Mouse (Mus musculus) adipose tissue, adult 10 weeks (tissue): ENCODE measurements around the gene Psmd12. TPM values are rescaled to one million over a fixed set of nuclear protein-coding genes. Genes with fewer than 3 reads are reported as not detected.

Experiments used
- polyA plus RNA-seq: library from polyadenylated mRNA; stranded (reverse); fragments of 350-450 nt; fragmentation: Illumina TruSeq; extraction: RNeasy Lipid Tissue Mini Kit (QIAGEN cat#74804); gene quantifications from one replicate; pipeline ENCODE4 v1.2.3, GENCODE M21; 2014; ENCODE audit warnings: low read depth, low replicate concordance

Psmd12 gene
- polyA plus RNA-seq, result 61.3 TPM

GRCm38 (mm10) chr11:107479053-107479861 lies at the start of gene Psmd12:
Gene Psmd12 (plus strand): TSS chr11:107479484.

DNA sequence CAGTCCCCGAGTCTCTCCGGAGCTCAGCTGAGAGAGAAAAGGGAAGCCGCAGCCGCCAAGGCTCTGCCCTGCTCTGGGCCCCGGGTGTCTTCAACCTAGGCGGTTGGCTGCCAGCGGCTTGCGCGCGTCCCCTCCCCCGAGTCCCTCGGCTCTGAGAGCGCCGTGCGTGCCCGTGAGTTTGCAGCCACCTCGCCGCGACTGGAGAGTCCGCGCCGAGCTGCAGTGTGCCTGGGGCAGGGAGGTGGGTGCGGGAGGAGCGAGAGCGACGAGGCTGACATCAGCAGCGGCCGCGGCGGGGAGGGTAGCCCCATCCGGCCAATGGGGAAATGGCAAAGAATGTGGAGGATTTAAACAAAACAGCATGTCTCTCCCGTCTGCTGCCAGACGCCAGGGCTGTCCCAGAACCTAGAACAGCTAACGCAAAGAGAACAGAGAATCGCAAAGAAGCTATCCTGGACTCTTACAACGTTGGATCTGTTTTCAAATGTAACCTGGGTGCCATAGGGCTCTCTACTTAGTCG lies 8.7 kb upstream of the Psmd12 start, which contains the start of gene Pitpnc1:
Gene Pitpnc1, minus strand, starts transcription at position 179 of the 521 bp plus-strand sequence.

GRCm38 (mm10) chr11:107547351-107548203 lies 68.3 kb downstream of the Psmd12 start, which contains the start of gene Helz:
Gene Helz (plus strand): TSS chr11:107547930.

Other genes with a start within 250 kb of the Psmd12 start
- 13.5 TPM for gene Pitpnc1, start 8.8 kb upstream of the Psmd12 start, polyA plus RNA-seq
- 8.3 TPM for gene Helz, start 68.4 kb downstream of the Psmd12 start, polyA plus RNA-seq
- 0.50 TPM for gene Cacng1, start 237.0 kb downstream of the Psmd12 start, polyA plus RNA-seq